Mouse (Mus musculus): ENCODE data around the gene Ksr1.
A peak's percentile ranks its signal among the peaks of the same experiment; 100 is the strongest.

The Ksr1 gene

DNA sequence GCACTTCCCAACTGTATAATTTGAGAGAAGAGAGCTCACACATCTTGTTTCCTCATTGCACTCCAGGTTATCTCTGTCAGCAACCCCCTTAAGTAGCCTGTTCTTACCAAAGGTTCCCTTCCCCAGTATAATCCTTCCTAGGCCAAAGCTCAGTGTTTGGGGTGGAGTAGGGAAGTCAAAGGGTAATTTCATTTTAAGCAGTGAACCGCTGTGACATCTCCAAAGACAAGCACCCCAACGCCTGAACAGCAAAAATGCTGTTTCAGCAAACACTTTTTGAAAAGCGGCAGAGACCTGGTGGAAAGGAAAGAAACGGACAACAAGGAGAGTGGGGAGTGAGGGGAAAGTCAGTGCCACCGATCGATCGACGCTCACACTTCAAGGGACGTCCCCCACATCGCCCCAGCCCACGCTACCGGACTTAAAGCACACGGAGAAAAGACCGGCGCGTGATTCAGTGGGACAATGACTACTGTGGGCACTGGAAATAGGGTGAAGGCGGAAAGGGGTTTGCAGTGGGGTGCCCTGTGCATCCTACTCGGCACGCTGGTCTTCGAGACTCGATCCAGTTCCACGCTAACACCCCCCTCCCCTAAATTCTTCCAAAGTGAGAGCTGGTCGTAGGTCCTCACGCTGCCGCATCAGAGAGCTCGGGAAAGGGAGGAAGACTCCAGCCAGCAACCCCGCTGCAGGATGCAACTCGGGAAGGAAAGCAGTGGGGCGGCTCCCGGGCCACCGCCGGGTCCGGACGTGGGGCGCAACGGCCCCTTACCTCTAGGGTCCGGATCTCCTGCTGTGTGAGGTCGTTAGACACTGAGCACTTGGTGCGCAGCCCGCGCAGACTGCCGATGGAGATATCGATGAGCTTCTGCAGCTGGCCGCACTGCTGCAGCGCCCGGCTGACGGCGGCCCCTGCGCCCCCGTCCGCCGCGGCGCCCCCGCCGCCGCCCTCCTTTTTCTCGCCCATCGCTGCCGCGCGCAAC lies 633 bp downstream of the Ksr1 start:
- peak; percentile 72 for DNase-seq (ENCODE audit: low read depth)

DNA sequence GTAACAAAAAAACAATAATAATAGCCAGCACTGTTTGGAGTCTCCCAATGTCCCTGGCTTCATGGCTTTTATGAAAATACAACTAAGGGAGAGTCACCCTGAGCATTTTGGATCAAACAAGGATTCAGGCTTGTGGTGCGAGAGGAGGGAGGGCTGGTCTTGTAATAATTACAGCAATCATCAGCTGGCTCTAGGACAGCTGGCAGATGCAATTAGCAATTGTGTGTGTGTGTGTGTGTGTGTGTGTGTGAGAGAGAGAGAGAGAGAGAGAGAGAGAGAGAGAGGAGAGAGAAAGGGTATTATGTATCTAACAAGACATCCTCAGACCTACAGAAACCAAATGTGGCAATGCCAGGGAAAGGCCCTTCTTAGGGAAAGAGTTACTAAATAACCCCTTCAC lies 1.5 kb downstream of the Ksr1 start:
- no peak for DNase-seq (ENCODE audit: low read depth)

DNA sequence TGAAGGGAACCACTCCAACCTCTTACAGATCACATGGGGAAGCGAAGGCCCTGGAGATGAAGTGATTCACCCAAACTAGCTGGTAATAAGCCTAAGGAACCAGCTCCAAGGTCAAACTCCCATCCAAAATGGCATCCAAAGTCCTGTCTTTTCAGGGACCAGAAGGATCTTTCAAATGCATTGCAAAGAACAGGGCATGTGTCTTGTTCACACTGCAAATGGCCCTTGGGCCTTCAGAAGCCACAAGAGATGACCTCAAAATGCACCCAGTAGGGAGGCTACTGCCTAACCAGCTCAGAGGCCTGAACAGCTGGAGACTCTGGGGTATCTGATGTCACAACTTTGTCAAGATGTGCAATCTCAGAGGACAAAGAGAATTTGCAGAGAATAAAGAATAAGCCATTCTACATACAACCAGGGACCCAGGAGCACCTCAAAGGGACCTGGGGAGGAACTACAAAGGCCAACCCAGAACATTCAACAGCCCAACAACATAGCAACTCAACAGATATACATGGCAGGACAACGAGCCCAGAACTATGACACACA lies 2.1 kb downstream of the Ksr1 start:
- DNase-seq (ENCODE audit: low read depth): peak; percentile 59

DNA sequence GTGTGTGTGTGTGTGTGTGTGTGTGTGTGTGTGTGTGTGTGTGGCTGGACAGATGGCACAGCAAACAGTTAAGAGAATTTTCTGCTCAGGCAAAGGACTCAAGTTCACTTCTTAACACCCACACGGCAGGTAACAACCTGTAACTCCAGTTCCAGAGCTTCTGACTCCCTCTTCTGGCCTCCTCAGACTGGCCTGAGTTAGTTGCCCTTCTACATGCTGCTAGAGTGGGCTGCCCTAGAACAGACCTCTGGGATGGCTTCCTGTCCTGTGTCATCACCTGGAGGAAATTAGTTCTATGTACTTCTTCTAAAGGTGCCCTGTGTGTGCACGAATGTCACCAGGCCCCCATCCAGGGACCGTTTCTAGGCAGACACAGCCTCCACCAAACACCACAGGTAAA lies 2.9 kb downstream of the Ksr1 start:
- DNase-seq (ENCODE audit: low read depth): peak; percentile 51

DNA sequence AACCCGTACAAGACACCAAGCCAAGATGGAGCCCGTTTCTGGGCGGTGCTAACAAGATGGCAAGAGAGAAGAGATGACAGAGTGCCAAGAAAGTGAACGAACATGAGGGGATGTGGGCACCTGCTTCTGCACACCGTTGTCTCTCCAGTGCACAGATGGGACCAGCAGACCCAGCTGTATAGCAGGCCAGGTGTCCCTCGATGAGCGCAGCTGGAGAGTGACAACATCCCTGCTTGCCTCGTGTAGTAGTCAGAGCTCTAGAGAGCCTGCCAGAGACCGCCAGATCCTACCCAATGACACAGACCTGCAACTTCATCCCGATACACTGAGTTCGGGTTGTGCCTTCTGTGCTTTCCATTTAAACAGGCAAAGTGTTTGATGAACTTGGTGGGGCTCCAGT lies 3.8 kb downstream of the Ksr1 start:
- DNase-seq (ENCODE audit: low read depth): peak; percentile 52

DNA sequence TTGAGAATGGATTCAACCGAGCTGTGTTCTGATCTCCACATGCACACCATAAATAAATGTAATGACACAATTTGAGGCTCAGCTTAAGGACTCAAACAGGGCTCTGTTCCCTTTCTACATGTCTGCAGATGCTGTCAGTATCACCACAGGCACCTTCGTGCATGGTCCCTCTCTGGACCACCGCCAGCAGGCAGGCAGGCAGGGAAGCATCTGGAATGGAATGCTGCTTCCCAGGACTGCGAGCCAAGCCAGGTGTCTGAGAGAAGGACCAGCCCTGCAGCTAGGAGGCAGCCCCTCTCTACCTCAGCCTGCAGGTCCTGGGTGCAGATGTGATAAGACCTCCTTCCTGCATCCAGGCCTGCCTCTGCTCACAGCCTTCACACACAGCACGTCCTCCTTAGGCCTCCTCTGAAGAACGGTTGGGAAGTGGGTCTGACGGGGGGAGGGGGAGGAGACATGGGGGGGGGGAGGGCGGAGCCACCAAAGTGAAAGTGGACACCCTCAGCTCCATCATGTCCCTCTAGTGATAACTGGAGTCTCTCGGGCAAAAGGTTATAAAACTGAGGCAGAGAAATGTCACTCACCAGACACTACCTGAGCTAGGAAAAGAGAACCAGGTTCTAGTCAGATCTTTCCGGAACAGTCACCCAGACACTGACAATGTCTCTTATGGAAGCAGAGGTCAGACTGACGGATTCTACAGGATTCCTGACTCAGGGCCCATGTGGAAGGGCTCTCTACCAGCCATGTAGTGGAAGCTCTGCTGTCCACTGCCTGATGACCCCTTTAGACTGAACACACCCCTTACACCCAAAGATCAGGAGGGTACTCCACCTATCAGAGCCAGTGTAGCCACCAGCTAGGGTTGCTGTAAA lies 4.7 kb downstream of the Ksr1 start:
- peak; percentile 63 for DNase-seq (ENCODE audit: low read depth)

DNA sequence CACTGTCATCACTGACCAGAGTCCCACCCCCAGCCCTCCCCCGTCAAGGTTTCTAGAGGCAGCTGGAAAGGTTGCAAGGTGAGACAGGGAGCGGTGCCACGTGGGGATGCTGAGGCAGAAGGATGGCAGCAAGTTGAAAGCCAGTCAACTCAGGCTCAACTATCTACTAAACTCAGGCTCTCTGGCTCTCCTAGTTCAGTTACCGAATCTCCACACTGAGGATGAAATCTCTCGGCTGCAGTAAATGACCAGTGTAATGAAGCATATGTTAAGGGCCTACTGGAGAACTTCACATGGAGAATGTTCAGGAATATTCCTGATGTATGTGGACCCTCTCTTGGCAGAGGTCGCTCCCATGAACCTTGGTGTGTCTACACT lies 5.7 kb downstream of the Ksr1 start:
- no peak for DNase-seq (ENCODE audit: low read depth)

DNA sequence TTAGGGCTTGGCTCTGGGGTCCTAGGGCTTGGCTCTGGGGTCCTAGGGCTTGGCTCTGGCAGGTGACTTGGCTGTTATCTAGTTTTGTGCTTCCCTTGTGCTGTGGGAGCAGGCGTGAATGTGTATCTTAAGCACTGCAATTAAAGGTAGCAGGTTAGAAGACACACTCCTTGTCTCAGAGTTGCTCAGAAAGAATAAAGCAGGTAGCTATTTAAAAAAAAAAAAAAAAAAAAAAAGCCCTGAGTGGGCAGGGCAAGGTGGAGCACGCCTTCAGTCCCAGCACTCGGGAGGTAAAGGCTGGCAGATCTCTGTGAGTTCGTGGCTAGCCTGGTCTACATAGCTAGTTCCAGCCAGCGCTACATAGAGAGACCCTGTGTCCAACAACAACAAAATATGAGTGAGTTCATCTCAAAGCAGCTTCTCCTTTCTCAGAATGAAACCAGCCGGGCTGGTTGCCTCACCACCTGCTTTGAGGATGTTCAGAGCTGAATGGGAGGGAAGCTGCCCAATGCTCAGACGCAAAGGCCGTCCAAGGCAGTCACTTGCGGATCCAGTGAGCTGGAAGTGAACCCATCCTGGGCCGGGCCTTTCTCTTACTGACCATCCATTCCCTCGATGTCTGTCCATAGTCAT lies 6.2 kb downstream of the Ksr1 start:
- peak; percentile 68 for DNase-seq (ENCODE audit: low read depth)

DNA sequence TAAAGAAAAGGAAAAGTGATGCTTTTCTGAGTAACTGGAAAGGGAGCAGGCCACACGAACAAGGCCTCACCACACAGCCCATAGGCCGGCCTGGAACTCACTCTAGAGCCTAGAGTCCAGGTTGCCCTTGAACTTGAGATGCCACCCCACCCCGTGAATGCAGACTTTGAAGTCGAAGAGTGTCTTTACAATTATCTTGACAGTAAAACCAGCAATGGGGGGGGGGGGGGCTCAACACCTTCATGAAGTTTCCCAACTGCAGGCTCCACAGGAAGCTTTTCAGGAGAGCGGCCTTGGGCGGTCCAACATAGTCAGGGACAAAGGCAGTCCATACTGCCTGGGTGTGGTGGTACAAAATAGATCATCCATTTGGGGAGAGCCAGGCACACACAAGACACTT lies 7.6 kb downstream of the Ksr1 start:
- peak; percentile 6 for DNase-seq (ENCODE audit: low read depth)

DNA sequence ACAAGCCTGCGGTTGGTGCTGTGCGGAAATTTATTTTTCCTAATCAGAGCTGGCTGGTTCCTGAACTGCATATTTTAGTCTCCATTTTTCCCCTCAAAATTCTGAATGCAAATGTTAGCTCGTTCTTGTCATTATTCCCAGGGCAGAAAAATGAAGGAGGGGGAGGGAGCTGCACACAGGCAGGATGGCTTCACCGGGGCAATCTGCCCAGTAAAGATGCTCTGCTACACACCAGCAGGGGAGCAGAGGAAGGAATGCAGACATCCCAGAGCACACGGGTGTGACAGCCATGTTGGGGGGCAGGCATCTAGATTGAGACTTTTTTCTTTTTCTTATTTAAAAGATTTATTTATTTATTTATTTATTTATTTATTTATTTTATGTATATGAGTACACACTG lies 9.0 kb downstream of the Ksr1 start:
- no peak for DNase-seq (ENCODE audit: low read depth)

DNA sequence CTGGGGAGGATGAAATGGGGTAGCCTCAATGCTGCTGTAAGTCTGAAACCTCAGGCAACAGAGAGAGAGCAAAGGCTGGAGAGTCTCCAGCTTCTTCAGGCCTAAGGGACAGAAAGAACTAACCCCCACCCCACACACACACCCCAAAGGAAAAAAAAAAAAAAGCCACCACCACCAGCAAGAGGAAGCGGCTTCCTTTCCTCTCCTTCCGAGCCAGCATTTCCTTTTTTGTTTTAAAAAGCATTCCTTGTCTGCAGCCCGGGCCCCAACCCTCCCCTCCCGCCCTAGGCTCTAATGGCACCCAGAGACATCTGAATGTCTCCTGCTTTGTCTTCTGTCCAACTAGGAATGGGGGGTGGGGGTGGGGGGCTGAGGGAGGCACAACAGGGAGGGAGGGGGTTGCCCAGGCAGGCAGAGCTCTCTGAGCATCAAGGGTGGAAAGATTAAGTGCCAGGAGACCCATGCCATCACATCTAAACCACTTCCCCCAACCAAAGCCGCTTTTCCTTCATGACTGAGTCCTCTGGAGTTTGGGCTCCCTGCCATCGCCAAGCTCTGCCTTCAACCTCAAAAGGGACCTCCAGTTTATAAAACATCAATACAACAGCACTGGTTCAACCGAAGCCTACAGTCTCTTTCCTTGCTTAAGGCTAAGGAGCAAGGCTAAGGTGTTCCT lies 10.4 kb downstream of the Ksr1 start:
- DNase-seq (ENCODE audit: low read depth): peak; percentile 58

DNA sequence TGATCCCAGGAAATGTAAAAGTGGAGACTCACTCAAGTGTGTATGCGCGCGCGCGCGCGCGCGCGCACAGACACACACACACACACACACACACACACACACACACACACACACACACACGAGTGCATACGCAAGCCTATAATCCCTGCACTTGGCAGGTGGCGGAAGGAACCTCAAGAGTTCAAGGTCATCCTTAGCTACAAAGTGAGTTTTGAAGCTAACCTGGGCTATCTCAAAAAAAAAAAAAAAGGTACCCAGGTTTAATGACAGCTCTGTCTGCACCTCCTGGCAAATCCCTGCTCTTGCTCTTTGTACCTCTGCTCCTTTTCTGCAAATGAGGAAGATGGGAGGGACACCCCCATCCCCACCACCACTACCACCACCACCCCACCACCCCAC lies 11.1 kb downstream of the Ksr1 start:
- no peak for DNase-seq (ENCODE audit: low read depth)

DNA sequence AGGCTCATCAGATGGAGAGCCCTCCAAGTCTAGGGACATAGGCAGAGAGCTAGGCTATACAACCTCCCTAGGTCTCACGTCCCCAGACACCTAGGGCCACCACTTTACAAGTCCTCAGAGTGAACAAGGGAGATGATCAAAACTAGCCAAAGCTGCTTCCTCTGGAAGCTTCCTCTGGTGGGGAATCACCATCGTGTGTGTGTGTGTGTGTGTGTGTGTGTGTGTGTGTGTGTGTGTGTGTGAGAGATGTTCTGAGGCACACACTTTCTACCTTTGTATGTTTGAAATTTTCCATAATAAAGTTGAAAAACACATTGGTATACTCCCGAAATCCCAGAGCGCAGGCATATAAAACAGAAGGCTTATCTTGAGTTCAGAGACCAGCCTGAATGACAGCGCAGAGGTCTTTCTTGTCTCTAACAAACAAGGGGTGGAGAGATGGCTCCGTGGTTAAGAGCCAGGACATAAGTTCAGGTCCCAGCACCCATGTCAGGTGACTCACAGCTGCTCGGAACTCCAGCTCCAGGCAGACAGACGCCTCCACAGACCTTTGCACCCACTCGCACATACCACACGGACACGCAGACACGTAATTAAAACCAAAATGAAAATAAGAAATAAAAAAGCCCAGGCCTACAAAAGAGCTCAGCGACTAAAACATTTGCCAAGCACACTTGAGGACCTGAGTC lies 11.6 kb downstream of the Ksr1 start:
- DNase-seq (ENCODE audit: low read depth): peak; percentile 72

DNA sequence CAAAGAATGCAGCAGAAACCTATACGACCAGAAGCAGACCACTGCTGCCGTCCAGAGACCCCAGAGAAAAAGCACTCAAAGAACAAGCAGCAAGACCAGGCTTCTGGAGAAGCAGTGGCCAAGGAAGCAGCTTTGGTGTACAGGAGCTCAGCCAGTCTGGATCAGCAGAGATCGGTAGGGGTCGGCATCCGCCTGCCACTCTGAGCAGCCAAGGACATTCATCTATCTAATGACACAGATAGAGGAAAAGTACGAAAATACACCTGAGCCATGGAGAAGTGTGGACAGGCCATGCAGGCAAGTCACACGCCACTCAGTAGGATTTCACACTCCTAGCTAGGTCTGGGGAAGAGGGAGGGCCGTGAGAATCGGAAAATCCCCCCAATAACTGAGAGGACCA lies 12.2 kb downstream of the Ksr1 start:
- DNase-seq (ENCODE audit: low read depth): no peak

DNA sequence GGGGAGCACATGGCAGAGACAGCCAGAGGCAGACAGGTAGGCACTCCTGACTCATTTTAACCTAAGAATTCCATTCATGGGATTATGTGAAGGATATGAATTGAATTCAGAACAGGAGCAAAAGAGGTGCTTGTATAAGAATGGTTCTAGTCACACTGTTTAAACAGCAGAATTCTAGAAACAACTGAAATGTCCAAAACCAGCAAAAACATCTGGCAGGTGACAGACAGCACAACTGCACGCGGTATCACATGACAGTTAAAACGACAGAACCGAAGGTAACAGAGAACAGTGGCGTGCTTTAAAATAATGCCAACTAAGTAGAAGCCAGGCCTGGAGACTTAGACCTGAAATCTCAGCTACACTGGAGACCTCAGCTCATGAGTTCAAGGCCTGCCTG lies 13.2 kb downstream of the Ksr1 start:
- DNase-seq (ENCODE audit: low read depth): peak; percentile 61

DNA sequence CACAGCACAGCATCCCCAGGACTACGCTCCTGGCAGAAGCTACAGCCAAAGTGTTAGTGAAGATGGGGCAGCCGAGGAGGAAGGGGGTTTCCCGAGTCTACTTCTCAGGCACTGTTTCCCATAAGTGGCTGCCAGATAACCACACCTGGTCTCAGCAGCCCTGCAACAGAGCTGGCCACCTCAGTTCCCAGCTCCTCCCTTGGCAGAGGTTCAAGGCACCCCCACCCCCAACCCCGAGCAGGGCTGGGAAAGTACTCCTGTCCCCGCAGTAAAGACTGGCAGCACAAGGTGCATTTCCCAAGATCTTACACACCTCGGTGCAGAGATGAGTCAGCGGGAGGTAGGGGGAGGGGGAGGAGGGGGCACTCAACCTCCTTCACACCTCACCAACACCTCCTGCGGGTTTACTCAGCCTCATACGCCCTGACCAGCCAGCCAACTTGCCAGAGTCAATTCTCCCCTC lies 14.2 kb downstream of the Ksr1 start:
- peak; percentile 91 for DNase-seq (ENCODE audit: low read depth)

DNA sequence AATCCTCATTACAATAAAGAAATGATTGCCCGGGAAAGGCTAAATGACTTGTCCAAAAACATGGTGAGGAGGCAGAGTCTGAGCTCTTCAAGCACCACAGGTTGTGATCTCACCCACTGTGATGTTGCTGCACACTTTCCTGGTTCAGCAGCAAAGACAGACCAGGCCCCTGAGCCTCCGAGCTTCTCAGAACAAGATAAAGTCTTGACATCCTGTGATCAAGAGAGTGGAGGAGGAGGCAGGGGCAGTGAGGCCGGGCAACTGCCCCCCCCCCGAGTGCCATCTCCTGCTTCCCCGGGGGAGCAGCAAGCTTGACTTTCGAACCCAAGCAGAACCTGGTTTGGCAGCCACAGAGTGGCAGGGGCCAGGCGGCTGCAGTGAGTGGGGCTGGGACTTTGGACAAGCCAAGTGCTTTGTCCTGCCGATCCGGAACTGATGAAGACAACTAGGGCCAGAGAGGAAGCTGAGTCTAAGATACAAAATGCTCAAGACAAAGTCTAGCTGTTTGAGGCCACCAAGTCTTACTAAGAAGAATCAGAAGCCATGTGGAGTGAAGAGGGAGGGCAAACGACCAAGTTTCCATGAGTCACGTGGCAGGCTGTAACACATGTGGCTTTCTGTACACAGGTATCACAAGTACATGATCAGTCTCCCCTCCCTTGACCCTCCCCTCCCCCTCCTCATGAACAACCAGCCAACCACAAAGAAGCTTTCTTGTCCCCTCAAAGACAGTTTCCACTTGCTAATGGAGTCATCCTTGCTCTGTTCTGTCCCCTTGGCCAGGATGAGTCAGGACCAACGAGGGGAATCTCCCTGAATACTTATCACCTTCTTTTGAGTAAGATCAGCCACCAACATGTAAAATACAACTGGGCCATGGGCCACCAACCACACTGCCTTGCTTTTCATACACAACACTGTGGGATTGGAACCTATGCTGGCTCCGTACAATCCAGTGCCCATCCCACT lies 16.5 kb downstream of the Ksr1 start:
- DNase-seq (ENCODE audit: low read depth): peak; percentile 92

DNA sequence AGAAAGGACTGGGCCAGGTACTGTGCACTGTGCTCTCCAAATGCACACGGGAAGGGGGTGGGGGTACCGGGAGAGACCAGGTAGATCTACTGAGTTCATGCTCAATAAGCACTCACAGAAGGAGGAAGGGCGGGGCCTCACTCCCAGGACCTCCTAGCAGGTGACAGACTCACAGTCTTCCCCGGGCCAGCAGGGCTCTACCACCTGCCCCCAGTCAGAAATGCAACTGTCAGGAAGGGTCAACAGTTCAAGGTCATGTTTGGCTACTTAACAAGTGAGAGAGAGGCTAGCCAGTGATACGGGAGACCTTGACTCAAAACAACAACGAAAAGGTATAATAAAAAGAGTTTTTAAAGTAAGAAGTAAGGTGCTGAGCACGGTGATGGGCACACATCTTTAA lies 18.0 kb downstream of the Ksr1 start:
- peak; percentile 44 for DNase-seq (ENCODE audit: low read depth)

DNA sequence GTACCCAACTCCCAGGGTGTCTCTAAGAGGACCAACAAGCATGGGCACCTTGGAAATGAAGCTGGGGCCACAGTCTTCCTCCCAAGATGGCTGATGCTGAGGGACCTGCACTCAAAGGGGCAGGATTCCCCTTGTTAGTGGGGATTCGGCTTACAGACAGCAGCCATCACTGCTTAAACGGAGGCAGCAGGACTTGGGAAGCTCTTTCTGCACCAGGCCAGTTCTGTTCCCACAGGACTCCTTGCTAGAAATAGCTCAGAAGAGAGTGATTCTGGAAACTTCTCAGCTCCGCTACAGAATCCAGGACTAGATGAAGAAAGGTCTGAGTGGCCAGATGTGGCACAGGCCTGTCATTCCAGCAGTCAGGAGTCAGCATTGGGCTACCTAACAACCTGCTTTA lies 19.2 kb downstream of the Ksr1 start:
- no peak for DNase-seq (ENCODE audit: low read depth)

DNA sequence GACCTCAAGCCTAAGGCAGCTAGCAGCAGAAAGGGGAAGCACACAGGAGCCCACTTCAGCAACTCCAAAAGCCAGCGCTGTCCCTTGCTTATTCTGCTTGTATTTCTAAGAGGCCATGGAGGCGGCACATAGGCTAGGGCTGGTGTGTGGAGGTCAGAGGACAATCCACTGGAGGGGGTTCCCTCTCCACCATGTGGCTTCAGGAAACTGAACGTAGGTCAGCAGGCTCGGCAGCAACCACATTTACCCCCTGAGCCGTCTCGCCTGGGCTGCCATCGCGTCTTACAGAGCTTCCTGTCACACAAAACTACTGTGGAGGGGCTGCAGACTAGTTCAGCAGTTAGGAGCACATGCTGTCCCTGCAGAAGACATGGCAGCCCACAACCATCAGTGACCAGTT lies 20.4 kb downstream of the Ksr1 start:
- peak; percentile 62 for DNase-seq (ENCODE audit: low read depth)

Data from induced T-regulatory cell, adult 2 months (primary cell).